Mouse (Mus musculus) liver, adult 2 months (tissue): ENCODE results near the gene Syngr1.
A peak's percentile ranks its signal among the peaks of the same experiment; 100 is the strongest.

Experiments
- CTCF ChIP-seq: fragments of 200-500 bp; IDR thresholded peaks from 2 replicates; pipeline ENCODE4 v1.5.1; 2011; ENCODE audit warnings: low read depth, low read length, control low read depth
- POLR2A ChIP-seq: fragments of 200-500 bp; IDR thresholded peaks from 2 replicates; pipeline ENCODE4 v1.6.1; 2011; ENCODE audit warnings: low read length, control low read depth; ENCODE audit not compliant: insufficient read depth; ENCODE audit errors: extremely low read depth

GRCm38 (mm10) chr15:80080711-80081615 lies 10.2 kb upstream of the Syngr1 start:
- TF ChIP-seq CTCF, result 0 out of 2 replicates have a peak, but pooled peaks have one; percentile 10
- no peak for TF ChIP-seq POLR2A
